Mouse (Mus musculus): Measurements from ENCODE around the gene Usp2. TPM values are rescaled to one million over a fixed set of nuclear protein-coding genes. Genes with fewer than 3 reads are reported as not detected.

Usp2 gene
- polyA plus RNA-seq (2012; rRNA removed) = 2.8 and 5.2 TPM in 2 replicates

DNA sequence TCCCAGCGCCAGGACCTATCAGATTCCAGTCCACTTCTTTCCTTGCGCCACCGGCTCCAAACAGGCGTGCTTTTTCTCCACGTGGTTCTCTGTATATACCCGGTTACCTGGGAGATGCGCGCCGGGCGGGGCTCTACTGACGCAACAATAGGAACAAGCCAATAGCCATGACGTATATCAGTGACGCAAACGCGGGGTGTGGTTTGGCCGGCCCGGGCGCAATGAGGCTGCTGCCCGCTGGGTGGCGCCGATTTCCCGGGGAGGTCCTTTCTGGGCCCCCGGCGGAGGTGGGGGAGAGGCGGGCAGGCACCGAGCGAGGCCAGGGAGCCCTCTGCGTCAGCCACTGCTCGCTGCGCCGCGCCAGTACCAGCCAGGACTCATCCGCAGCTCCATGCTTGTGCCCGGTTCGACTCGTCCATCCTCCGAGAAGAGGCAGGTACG lies at the start of gene Usp2:
Gene Usp2, plus strand, starts transcription at position 237 of the 441 bp plus-strand sequence.

DNA sequence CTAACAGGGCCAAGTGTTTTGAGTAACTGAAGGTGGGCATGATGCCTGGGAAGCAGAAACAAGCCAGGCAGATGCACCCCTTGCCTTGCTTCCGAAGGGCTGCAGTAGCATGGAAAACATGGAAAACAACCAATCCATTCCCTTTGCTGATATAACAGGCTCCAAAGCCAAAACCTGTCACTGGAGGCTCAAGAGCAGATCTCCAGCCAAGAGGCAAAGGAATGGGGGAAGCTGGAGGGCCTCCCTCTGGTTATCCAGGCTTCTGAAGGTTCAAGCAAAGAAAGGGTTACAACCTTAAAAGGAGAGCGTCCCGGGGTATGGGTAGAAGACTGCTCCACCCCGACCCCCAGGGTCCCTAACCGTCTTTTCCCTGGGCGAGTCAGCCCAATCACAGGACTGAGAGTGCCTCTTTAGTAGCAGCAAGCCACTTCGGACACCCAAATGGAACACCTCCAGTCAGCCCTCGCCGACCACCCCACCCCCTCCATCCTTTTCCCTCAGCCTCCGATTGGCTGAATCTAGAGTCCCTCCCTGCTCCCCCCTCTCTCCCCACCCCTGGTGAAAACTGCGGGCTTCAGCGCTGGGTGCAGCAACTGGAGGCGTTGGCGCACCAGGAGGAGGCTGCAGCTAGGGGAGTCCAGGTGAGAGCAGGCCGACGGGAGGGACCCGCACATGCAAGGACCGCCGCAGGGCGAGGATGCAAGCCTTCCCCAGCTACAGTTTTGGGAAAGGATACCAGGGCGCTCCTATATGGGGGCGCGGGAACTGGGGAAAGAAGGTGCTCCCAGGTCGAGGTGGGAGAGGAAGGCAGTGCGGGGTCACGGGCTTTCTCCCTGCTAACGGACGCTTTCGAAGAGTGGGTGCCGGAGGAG lies 23.7 kb upstream of the Usp2 start, which contains the start of gene Thy1:
Gene Thy1, plus strand, starts transcription at position 549 of the 872 bp plus-strand sequence.

DNA sequence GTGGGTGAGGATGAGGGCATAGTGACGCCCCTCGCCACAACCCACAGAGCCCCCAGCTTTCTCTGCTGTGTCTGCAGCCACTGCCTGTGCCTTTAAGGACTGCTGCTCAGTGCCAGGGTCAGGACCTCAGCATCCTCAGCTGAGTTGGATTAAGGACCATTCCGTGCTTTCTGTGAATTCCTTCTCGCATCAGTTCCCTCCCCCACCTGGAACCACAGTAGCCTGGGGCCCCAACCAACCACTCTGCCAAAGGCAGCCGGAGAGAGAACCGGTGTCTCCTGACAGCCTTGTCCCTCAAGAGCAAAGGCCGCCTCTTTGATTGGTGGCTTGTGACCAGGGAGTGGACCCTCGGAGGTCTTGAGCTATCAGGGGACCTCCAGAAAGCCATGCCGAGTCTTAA lies 34.7 kb downstream of the Usp2 start, which contains the start of gene Mfrp:
Gene Mfrp, plus strand, starts transcription at position 240 of the 400 bp plus-strand sequence.

DNA sequence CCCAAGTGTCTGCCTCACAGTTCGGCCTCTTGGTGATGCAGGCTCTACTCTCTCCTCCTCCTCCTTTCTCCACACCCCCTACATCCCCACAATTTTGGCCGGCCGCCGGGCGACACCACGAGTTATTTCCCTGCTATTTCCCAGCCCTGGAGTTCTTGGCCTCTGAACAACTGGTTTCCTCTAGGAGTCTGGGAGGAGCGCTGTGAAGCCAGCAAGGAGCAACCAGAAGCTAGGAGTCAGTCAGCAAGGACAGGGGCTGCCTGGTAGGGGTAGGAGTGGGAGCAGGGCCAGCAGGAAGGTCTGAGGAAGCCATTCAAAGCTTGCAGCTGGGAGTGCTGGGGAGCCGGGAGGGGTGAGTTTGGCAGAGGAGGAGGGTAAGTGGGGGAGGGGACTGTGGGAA lies 40.3 kb downstream of the Usp2 start, which contains the start of gene C1qtnf5:
Gene C1qtnf5, plus strand, starts transcription at position 136 of the 400 bp plus-strand sequence.

DNA sequence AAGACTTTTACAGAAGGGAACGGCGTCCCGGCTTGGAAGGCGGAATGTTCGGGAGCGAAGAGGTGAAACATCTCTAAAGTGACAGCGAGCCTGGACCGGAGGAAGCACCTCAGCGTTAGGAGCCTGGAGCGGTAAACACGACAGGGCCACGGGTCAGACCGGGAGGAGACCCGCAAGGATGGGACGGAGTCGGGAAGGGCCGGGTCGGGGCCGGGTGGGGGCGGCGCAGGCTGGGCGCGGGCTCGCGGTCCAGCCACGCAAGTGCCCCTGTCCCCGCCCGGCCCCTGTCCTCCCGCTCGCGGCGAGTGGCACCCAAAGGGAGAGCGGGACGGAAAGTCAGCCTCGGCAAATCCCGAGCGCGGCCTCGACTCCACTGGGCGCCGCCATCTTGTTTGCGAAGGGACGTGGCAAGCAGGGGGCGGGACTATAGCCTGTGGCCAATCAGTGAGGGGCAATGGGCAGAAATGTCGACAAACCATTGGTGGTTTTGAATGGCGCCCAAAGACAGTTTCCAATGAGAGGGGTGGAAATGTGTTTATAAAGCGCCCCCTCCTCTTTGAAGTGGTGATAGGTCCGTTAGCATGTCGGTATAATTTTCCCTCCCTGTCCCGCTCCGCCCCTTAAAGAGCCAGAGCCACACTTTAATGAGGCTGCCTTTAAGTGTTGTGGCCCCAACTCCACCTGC lies 46.4 kb downstream of the Usp2 start, which contains the start of the genes Gm49380 and Rnf26:
Gene Gm49380, minus strand, starts transcription at position 396 of the 685 bp plus-strand sequence.
Gene Rnf26, minus strand, starts transcription at position 413 of the 685 bp plus-strand sequence.

DNA sequence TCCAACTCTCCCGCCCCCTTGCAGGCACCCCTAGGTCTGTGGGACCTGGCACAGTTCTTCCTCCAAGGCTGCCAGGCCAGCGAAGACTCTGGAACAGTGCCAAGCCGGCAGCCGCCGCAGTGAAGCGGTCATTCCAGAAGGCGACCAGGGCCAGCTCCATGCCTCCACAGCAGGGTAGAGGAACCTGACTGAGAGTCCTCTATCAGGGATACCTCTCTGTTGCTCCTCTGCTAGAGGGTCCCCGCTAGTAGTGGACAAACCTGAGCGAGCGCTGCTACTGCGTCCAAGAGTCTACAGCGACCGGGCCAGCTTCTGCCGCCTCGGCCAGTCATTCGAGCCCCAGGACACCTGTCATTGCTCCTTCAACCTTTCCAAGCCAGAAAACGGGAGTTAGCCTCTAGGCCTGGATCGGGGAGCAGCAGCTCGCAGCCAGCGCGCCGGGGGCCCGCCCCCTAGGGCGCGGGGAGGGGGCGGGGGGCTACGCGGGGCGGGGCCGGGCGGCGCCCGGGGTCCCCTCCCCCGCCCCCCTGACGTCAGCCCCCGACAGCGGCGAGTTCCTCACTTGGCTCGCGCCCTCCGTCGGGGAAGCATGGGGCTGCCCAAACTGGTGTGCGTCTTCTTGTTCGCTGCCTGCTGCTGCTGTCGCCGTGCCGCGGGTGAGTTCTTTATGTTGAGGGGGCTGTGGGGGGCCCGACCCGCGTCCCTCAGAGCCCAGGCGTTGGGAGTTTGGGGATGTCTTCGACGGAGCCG lies 67.5 kb downstream of the Usp2 start, which contains the start of gene Mcam:
Gene Mcam, plus strand, starts transcription at position 369 of the 750 bp plus-strand sequence.

Other genes with a start within 250 kb of the Usp2 start
- 21.2 and 22.5 TPM in 2 replicates for gene Thy1, start 23.6 kb upstream of the Usp2 start, polyA plus RNA-seq (2012; rRNA removed)
- 0.35 and 0.42 TPM in 2 replicates for gene Mfrp, start 34.7 kb downstream of the Usp2 start, polyA plus RNA-seq (2012; rRNA removed)
- 9.8 and 13.4 TPM in 2 replicates for gene C1qtnf5, start 40.2 kb downstream of the Usp2 start, polyA plus RNA-seq (2012; rRNA removed)
- gene Gm49380, start 46.5 kb downstream of the Usp2 start, polyA plus RNA-seq (2012; rRNA removed) = 0.03 and 0.43 TPM in 2 replicates
- gene Rnf26, start 46.5 kb downstream of the Usp2 start, polyA plus RNA-seq (2012; rRNA removed) = 19.0 and 21.9 TPM in 2 replicates
- 38.7 and 43.6 TPM in 2 replicates for gene Mcam, start 67.4 kb downstream of the Usp2 start, polyA plus RNA-seq (2012; rRNA removed)
- gene Cbl, start 167.0 kb downstream of the Usp2 start, polyA plus RNA-seq (2012; rRNA removed) = 2.5 TPM in 2 replicates
- gene Ccdc153, start 173.7 kb downstream of the Usp2 start, polyA plus RNA-seq (2012; rRNA removed) = 0.06 TPM in 1 of 2 replicates, not detected in the other
- not detected in 2 replicates for gene Pdzd3, start 184.4 kb downstream of the Usp2 start, polyA plus RNA-seq (2012; rRNA removed)
- 4.4 and 5.1 TPM in 2 replicates for gene Nlrx1, start 201.6 kb downstream of the Usp2 start, polyA plus RNA-seq (2012; rRNA removed)
- 3.1 and 3.2 TPM in 2 replicates for gene Abcg4, start 221.6 kb downstream of the Usp2 start, polyA plus RNA-seq (2012; rRNA removed)
- 3.4 and 5.5 TPM in 2 replicates for gene Hinfp, start 238.7 kb downstream of the Usp2 start, polyA plus RNA-seq (2012; rRNA removed)